Mouse (Mus musculus) naive thymus-derived CD4-positive, alpha-beta T cell, adult 5 months (primary cell): ENCODE results near the gene Olfr1154. TPM values are rescaled to one million over a fixed set of nuclear protein-coding genes. Genes with fewer than 3 reads are reported as not detected.

Experiments used
- polyA plus RNA-seq: library from polyadenylated mRNA; unstranded; fragments of 100-300 nt; shearing (Covaris generic); gene quantifications from one replicate; pipeline ENCODE4 v1.2.1, GENCODE M21; 2017

Olfr1154 gene
- polyA plus RNA-seq, result not detected

DNA sequence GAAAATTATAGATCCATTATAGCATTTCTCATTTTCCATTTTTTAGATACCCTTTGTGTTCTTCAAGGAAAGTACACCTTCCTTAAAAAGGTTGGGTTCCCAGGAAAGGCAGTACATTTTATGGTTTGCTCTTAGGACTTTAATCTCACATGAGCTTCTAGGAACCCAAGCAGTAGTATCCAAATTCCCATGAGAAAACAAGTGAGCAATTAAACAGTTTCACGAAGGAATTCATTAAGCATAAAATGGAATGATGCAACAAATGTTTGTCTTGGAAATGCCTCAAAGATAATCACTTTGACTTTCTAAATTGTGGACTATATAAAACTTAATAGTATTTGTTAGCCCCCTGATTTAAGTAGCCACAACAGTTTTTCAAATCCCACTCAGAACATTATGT, at the start of gene Olfr1154:
Gene Olfr1154, minus strand, starts transcription at position 101 of the 400 bp plus-strand sequence.

GRCm38 (mm10) chr2:87953000-87953399, 48.0 kb upstream of the Olfr1154 start, which contains the start of gene Olfr1156:
Gene Olfr1156, minus strand, starts transcription at chr2:87953100.

DNA sequence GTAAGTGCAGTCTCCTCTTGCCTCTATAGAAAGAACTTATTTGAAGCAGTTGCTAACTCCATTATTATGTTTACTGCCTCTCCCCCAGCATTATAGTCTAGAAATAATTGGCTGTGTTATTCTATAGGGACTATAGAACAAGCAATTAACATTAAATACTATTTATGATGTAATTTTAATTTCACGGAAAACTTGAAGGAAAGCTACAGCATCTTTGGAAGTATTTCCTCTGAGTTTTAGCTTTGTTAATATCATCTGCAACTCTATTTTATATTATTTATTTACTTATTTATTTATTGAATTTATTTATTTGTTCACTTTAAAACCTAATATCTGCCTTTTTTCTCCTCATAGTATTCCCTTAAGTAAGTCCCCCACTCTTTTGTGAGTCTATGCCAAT, 40.1 kb upstream of the Olfr1154 start, which contains the start of gene Olfr1155:
Gene Olfr1155, minus strand, starts transcription at position 101 of the 400 bp plus-strand sequence.

GRCm38 (mm10) chr2:87894662-87895061, 10.3 kb downstream of the Olfr1154 start, which contains the start of gene Olfr1153:
Gene Olfr1153, plus strand, starts transcription at chr2:87894962.

DNA sequence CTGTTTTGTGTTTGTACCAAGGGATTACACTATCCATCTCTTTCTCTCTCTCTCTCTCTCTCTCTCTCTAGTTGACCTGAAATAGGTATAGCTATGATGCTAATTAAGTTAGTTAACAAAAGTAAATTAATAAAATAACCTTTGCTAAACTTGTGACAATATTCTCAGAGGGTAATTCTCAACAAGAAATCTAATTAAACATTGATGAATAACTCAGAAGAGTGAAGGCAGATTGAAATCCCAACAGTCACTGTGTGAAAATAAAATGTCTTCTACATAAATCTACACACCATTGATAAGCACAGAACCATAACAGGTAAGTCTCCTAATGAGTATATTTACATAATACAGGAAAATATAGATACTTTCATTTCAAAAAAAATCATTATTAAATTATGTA, 38.8 kb downstream of the Olfr1154 start, which contains the start of gene Olfr1152:
Gene Olfr1152, plus strand, starts transcription at position 301 of the 400 bp plus-strand sequence.

GRCm38 (mm10) chr2:87855562-87855961, 49.4 kb downstream of the Olfr1154 start, which contains the start of gene Olfr1151:
Gene Olfr1151, plus strand, starts transcription at chr2:87855862.

Other genes starting within 250 kb of the Olfr1154 start
- not detected for gene Olfr1134, start 246.7 kb downstream of the Olfr1154 start, polyA plus RNA-seq
- not detected for gene Olfr1135, start 231.5 kb downstream of the Olfr1154 start, polyA plus RNA-seq
- not detected for gene Olfr1136, start 211.2 kb downstream of the Olfr1154 start, polyA plus RNA-seq
- gene Olfr1137, start 192.0 kb downstream of the Olfr1154 start, polyA plus RNA-seq, result not detected
- gene Olfr1138, start 165.2 kb downstream of the Olfr1154 start, polyA plus RNA-seq, result not detected
- gene Olfr1140, start 161.4 kb downstream of the Olfr1154 start, polyA plus RNA-seq, result not detected
- not detected for gene Olfr1141, start 151.2 kb downstream of the Olfr1154 start, polyA plus RNA-seq
- not detected for gene Olfr152, start 125.7 kb downstream of the Olfr1154 start, polyA plus RNA-seq
- not detected for gene Olfr1143, start 104.6 kb downstream of the Olfr1154 start, polyA plus RNA-seq
- gene Olfr1145, start 95.3 kb downstream of the Olfr1154 start, polyA plus RNA-seq, result not detected
- not detected for gene Olfr1148, start 74.6 kb downstream of the Olfr1154 start, polyA plus RNA-seq
- gene Olfr1150-ps1, start 61.2 kb downstream of the Olfr1154 start, polyA plus RNA-seq, result not detected
- gene Olfr1151, start 49.3 kb downstream of the Olfr1154 start, polyA plus RNA-seq, result 0.39 TPM
- gene Olfr1152, start 38.7 kb downstream of the Olfr1154 start, polyA plus RNA-seq, result 0.07 TPM
- gene Olfr1153, start 10.2 kb downstream of the Olfr1154 start, polyA plus RNA-seq, result not detected
- not detected for gene Olfr1155, start 40.0 kb upstream of the Olfr1154 start, polyA plus RNA-seq
- gene Olfr1156, start 47.9 kb upstream of the Olfr1154 start, polyA plus RNA-seq, result 0.17 TPM
- not detected for gene Olfr1157, start 63.1 kb upstream of the Olfr1154 start, polyA plus RNA-seq
- not detected for gene Olfr74, start 69.5 kb upstream of the Olfr1154 start, polyA plus RNA-seq
- not detected for gene Olfr1158, start 84.9 kb upstream of the Olfr1154 start, polyA plus RNA-seq
- gene Olfr1160, start 103.1 kb upstream of the Olfr1154 start, polyA plus RNA-seq, result 0.05 TPM
- not detected for gene Olfr1161, start 117.6 kb upstream of the Olfr1154 start, polyA plus RNA-seq
- not detected for gene Olfr73, start 132.5 kb upstream of the Olfr1154 start, polyA plus RNA-seq
- gene Olfr1162, start 146.0 kb upstream of the Olfr1154 start, polyA plus RNA-seq, result not detected
- gene Olfr1163, start 166.7 kb upstream of the Olfr1154 start, polyA plus RNA-seq, result not detected
- gene Olfr1164, start 188.8 kb upstream of the Olfr1154 start, polyA plus RNA-seq, result not detected
- not detected for gene Olfr1166, start 223.1 kb upstream of the Olfr1154 start, polyA plus RNA-seq